Mouse (Mus musculus) heart, embryonic 14.5 days (tissue): Measurements from ENCODE around the gene Egln3. TPM values are rescaled to one million over a fixed set of nuclear protein-coding genes. Genes with fewer than 3 reads are reported as not detected.
A peak's percentile ranks its signal among the peaks of the same experiment; 100 is the strongest.

Experiments
- ATAC-seq: fragments of 200-750 bp; cut with Nextera tagmentation; 2 replicates; pipeline ENCODE4 v1.8.0; 2017; ENCODE audit warnings: low read depth, moderate TSS enrichment; ENCODE audit not compliant: insufficient number of reproducible peaks, insufficient read depth, low FRiP score
- H3K27ac ChIP-seq, 2 experiments: fragments of 200-500 bp in 1 of 2; fragments of 300-500 bp in 1 of 2; sonication (generic) in 1 of 2; replicated peaks in 1 of 2; 2 replicates each; pipeline ENCODE4 v1.5.1; 2012 to 2014; ENCODE audit warnings: low read depth in 2 of 2, low read length in 2 of 2, control low read depth in 1 of 2, mild to moderate bottlenecking in 1 of 2, mixed read lengths in 1 of 2; ENCODE audit not compliant: control insufficient read depth in 1 of 2, insufficient read depth in 1 of 2
- H3K27me3 ChIP-seq: fragments of 300-500 bp; sonication (generic); 2 replicates; pipeline ENCODE4 v1.6.1; 2014; ENCODE audit warnings: mild to moderate bottlenecking, low read length, control low read depth; ENCODE audit not compliant: control insufficient read depth, insufficient read depth
- H3K36me3 ChIP-seq: fragments of 300-500 bp; sonication (generic); 2 replicates; pipeline ENCODE4 v1.6.1; 2014; ENCODE audit warnings: mild to moderate bottlenecking, control low read depth, low read length, mixed read lengths; ENCODE audit not compliant: control insufficient read depth, insufficient read depth
- H3K4me1 ChIP-seq, 2 experiments: fragments of 200-500 bp in 1 of 2; fragments of 300-500 bp in 1 of 2; sonication (generic) in 1 of 2; 2 replicates each; pipeline ENCODE4 v1.6.1; 2012 to 2014; ENCODE audit warnings: low read length in 2 of 2, control low read depth in 1 of 2, mixed read lengths in 1 of 2; ENCODE audit not compliant: control insufficient read depth in 2 of 2, insufficient read depth in 2 of 2
- H3K4me2 ChIP-seq: fragments of 300-500 bp; sonication (generic); 2 replicates; pipeline ENCODE4 v1.6.1; 2014; ENCODE audit warnings: mild to moderate bottlenecking, low read length
- H3K4me3 ChIP-seq, 2 experiments: fragments of 200-500 bp in 1 of 2; fragments of 300-500 bp in 1 of 2; sonication (generic) in 1 of 2; 2 replicates each; pipeline ENCODE4 v1.5.1; 2012 to 2014; ENCODE audit warnings: low read length in 2 of 2, mild to moderate bottlenecking in 2 of 2, control low read depth in 1 of 2, low read depth in 1 of 2, moderate library complexity in 1 of 2; ENCODE audit not compliant: control insufficient read depth in 1 of 2, insufficient read depth in 1 of 2
- H3K9ac ChIP-seq: fragments of 300-500 bp; sonication (generic); 2 replicates; pipeline ENCODE4 v1.6.1; 2014; ENCODE audit warnings: mild to moderate bottlenecking, low read length
- H3K9me3 ChIP-seq: fragments of 300-500 bp; sonication (generic); 2 replicates; pipeline ENCODE4 v1.6.1; 2016; ENCODE audit warnings: low read length, control low read depth; ENCODE audit not compliant: control insufficient read depth
- WGBS: fragments of 180-500 bp; shearing (Covaris S2); extraction: QIAGEN DNeasy Blood & Tissue Kit; methylation state at CpG from one replicate; pipeline ENCODE4 v1.1.7; 2014; 5-methylcytosine and 5-hydroxymethylcytosine counted together
- polyA plus RNA-seq: library from polyadenylated mRNA; unstranded; fragments of >200 nt; fragmentation: Nextera tagmentation; extraction: Ambion mirVana; gene quantifications from 2 replicates; pipeline ENCODE4 v1.2.1, GENCODE M21; 2014

Gene Egln3
- polyA plus RNA-seq, 1 experiment from 2014 or later, result 13.8 TPM

DNA sequence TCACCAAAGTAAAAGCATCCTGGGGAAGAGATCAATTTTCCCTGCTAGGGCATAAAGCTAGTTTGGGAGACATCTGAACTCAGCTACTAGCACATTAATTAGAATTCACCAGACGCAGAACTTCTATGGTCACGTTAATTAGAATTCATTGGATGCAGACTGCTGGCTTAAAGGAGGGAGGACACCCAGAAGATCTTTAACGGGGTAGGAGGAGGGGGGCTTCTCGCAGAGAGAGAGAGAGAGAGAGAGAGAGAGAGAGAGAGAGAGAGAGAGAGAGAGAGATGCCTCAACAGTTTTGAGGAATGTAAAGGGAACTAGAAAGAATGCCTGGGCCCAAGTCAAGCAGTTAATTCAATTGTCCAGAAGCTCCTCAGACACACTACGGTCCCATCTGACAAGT lies 9.5 kb downstream of the Egln3 start:
- ATAC-seq, result no peak
- Histone ChIP-seq H3K4me1 (peaks cover 21 to 55% of the 10 kb centered on the region in 2 experiments), H3K27ac (no peak overlapping the region), H3K36me3 (no peaks in the 10 kb centered on the region), H3K4me2 (no peak overlapping the region), H3K9me3 (peaks cover 4% of the 10 kb centered on the region; the same call in 1 of the 2 replicates), H3K27me3 (no peaks in the 10 kb centered on the region), H3K9ac (no peak overlapping the region), H3K4me3 (no peak overlapping the region)
- WGBS, result 68% methylated on average over 5 of the region's 5 CpGs

DNA sequence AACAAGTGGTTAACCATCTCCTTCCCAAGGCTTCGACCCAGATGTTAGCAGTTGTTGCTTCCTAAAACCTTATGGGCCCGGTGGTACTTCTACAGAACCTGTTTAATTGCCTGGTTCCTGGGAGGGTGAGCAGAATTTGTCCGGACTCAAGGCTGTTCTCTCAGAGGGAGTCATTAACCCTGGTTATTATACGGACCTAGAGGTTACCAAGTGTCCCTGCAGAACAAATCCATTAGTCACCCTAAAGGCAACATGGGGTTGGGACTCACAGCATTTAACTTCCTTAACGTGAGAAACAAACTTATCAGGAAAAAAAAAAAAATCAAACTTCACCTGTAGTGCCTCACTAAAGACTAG lies 11.4 kb downstream of the Egln3 start:
- no peaks in the 10 kb centered on the region for H3K36me3 ChIP-seq

DNA sequence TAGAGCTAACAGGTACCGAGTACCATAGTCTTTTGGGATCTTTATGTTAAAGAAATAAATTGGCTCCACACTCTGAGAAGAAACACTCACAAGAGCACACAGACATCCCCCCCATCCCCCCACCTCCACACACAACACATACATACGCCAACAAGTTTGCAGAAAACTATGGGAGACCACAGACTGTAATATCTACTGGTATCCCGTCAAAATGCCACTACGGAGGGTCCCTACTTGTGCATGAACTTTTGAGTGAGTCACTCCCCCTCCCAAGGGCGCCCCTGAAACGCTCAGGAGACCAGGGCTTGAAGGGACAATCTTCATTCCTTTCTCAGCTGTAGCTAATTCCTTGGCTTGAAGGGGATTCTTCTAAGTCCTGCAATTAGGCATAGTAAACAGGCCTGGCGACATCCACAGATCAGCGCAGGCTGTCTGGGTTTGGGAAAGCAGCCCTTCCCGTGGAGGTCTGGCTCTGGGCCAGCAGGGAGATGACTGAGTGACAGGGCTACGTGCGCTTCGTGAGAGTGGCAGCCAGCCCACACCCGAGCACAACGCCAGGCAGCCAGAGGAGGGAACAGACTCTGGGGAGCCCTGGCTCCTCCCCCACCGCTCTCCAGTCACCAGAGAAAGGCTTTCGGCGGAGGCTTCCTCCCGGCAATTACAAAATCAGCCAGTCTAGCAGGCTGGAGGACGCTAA lies 11.9 kb downstream of the Egln3 start:
- H3K36me3 ChIP-seq, result no peaks in the 10 kb centered on the region
- WGBS, result 4% methylated on average over 19 of the region's 19 CpGs
- peak overlapping the region; percentile 12 to 20; a peak in 3 of 4 replicates for H3K4me3 ChIP-seq
- H3K4me1 ChIP-seq, result peaks cover 15 to 45% of the 10 kb centered on the region in 2 experiments
- H3K27me3 ChIP-seq, result no peaks in the 10 kb centered on the region
- H3K27ac ChIP-seq, result peak overlapping the region; percentile 93 to 95
- peak overlapping the region; percentile 60 for H3K4me2 ChIP-seq
- H3K9me3 ChIP-seq, result peaks cover 4% of the 10 kb centered on the region; the same call in 1 of the 2 replicates
- ATAC-seq, result peak; percentile 95
- H3K9ac ChIP-seq, result peak overlapping the region; percentile 67

More for the DNA sequence above, 11.4 kb downstream of the Egln3 start:
- Histone ChIP-seq H3K4me1 (peaks cover 17 to 45% of the 10 kb centered on the region in 2 experiments), H3K9ac (peak overlapping the region; percentile 67), H3K4me2 (peak overlapping the region; percentile 60), H3K27ac (peak overlapping the region; percentile 87 to 93), H3K27me3 (no peaks in the 10 kb centered on the region), H3K4me3 (peak overlapping the region; percentile 12 to 20; a peak in 3 of 4 replicates), H3K9me3 (peaks cover 4% of the 10 kb centered on the region; the same call in 1 of the 2 replicates)
- 3% methylated on average over 5 of the region's 5 CpGs for WGBS
- ATAC-seq, result peak; percentile 24; the same call in 1 of the 2 replicates

DNA sequence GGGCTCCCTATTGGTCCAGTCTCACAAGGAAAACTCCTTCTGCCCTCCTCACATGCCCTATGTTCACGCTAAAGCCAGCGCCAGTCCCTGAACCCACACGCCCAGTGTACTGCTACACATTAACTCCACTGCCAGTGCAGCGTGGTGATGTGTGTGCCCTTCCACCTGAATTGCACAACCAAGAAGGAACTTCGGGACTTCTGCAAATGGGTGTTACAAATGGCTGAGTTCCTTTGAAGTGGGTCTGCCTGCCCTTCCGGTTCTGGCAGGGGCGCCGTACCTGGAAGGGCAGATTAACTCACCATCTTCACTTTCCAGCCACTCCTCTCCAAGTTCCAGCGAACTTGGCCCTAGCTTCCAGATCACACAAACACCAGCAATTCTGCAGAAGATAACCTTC lies 12.5 kb downstream of the Egln3 start:
- Histone ChIP-seq H3K4me2 (peak overlapping the region; percentile 60), H3K9ac (peak overlapping the region; percentile 48), H3K27ac (peak overlapping the region; percentile 93 to 95), H3K9me3 (peaks cover 4% of the 10 kb centered on the region; the same call in 1 of the 2 replicates), H3K27me3 (no peaks in the 10 kb centered on the region), H3K4me3 (no peak overlapping the region), H3K4me1 (peaks cover 15 to 42% of the 10 kb centered on the region in 2 experiments), H3K36me3 (no peaks in the 10 kb centered on the region)
- 40% methylated on average over 9 of the region's 9 CpGs for WGBS
- ATAC-seq, result no peak

DNA sequence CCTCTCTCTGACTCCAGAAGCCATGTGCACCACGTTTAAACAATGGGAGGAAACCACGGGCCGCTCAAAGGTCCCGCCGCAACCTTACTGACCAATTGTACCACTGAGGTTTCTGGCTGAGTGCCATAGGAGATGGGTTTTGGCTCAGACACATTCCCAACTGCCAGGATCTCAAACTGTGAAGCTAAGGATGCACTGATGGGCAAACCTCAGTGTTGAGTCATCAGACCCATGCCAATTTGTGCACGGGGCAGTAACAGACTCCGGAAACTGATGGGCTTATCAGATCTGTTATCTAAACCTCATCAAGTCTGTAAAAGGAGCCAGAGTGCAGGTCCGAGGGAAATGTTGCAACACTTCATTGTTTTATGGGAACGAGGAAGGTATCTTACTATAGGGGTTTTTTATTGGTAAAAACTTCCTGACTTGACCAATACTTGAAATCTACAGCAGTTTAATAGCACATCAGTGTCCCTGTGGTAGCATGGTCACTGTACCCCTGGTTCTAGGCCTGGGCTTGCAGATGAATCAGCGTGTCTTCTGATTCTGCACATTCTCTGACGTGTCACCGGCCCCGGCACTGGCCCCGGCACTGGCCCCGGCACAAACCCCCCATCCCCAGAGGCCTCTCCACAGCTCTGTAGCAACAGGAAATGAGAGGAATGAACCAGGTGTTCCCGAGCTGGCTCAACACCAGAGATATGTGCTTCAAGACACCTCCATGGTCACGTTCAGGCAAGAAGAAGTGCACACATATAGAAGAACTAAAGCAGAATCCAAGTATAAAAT lies 15.7 kb downstream of the Egln3 start:
- Histone ChIP-seq H3K4me2 (peak overlapping the region; percentile 12; the same call in 1 of the 2 replicates), H3K27ac (peak overlapping the region; percentile 44 to 78; a peak in 3 of 4 replicates), H3K9ac (no peak overlapping the region)

DNA sequence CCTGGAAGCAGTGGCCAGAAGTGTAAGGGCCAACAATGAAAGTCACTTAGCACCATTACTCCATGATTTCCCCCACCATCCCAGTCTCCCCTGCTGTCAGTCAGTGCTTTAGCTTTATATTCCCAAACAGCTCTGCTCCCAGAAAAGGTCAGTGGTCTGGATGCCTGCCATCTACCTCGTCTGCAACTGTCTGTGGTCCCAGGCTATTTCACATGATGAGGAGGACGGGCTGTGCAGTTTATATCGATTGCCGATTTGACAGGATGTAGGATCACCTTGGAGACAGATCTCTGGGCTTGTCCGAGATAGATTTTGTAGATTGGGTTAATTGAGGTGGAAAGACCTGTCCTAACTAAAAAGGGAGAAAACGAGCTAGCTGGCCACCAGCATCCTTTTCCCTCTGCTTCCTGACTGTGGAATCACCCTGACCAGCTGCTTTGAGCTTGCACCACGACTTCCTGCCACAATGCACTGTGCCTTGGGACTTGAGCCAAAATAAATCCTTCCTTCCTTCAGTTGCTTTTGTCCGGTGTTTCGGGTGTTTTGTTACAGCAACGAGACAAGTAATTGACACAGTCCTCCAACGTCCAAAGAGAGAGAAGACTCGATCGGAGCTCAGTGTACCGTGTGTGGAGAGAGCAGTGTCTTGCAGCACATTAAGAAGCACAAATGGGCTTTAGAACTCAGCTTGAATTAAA lies 16.6 kb downstream of the Egln3 start:
- H3K36me3 ChIP-seq, result peaks cover 13% of the 10 kb centered on the region
- H3K9ac ChIP-seq, result no peak overlapping the region
- 52% methylated on average over 14 of the region's 14 CpGs for WGBS
- ATAC-seq, result no peak
- peak overlapping the region; percentile 78 for H3K27ac ChIP-seq
- H3K9me3 ChIP-seq, result peaks cover 4% of the 10 kb centered on the region; the same call in 1 of the 2 replicates
- H3K4me3 ChIP-seq, result no peak overlapping the region
- no peak overlapping the region for H3K4me2 ChIP-seq
- no peaks in the 10 kb centered on the region for H3K27me3 ChIP-seq
- H3K4me1 ChIP-seq, result peaks cover 12 to 29% of the 10 kb centered on the region in 2 experiments

More for the DNA sequence above, 15.7 kb downstream of the Egln3 start:
- Histone ChIP-seq H3K9me3 (peaks cover 4% of the 10 kb centered on the region; the same call in 1 of the 2 replicates), H3K36me3 (peaks cover 8% of the 10 kb centered on the region), H3K27me3 (no peaks in the 10 kb centered on the region), H3K4me1 (peaks cover 15 to 37% of the 10 kb centered on the region in 2 experiments), H3K4me3 (no peak overlapping the region)
- ATAC-seq, result no peak
- 50% methylated on average over 17 of the region's 17 CpGs for WGBS

DNA sequence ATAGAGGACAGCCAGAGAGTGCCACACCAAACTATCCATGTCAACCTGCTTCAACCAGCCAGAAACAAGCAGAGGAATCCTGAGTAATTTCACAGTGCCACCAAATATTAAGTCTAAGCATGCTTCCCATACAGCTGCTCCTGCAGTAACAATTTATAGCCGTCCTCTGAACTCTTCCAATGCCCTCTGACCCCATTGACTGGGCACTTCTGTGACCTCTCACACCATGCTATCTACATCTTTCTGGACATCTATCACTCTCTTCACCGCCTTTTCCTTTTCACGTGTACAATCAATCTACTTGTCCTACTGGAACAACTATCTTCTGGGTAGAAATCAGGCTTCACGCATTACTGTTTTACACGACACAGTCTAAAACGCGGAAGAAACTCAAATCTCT lies 19.4 kb downstream of the Egln3 start:
- peaks cover 1% of the 10 kb centered on the region; the same call in 1 of the 2 replicates for H3K9me3 ChIP-seq
- H3K4me3 ChIP-seq, result no peak overlapping the region
- H3K4me2 ChIP-seq, result no peak overlapping the region
- no peak for ATAC-seq
- H3K27ac ChIP-seq, result no peak overlapping the region
- H3K36me3 ChIP-seq, result peaks cover 30% of the 10 kb centered on the region
- no peaks in the 10 kb centered on the region for H3K27me3 ChIP-seq
- H3K4me1 ChIP-seq, result peaks cover 6 to 12% of the 10 kb centered on the region in 2 experiments; a peak in 3 of 4 replicates
- WGBS, result 82% methylated on average over 7 of the region's 7 CpGs
- H3K9ac ChIP-seq, result no peak overlapping the region
